Mouse (Mus musculus) kidney, adult 18-20 months (tissue): ENCODE measurements around the gene Rab12.

Source experiments
- DNase-seq: peaks from one replicate; pipeline ENCODE4 v3.0.0; 2021

Gene Rab12

GRCm38 (mm10) chr17:66446196-66447006 lies 73.1 kb downstream of the Rab12 start:
- DNase-seq, result no peak
